Mouse (Mus musculus): ENCODE results near the gene Rtl9. TPM values are rescaled to one million over a fixed set of nuclear protein-coding genes. Genes with fewer than 3 reads are reported as not detected.

Gene Rtl9
- not detected for polyA plus RNA-seq (2014; fragmentation: Illumina TruSeq; extraction: RNeasy Lipid Tissue Mini Kit (QIAGEN cat#74804); ENCODE audit: low read depth, low replicate concordance)

GRCm38 (mm10) chrX:143099044-143099754 is at the start of gene Rtl9:
Gene Rtl9 (plus strand): TSS chrX:143099594.

Other genes starting within 250 kb of the Rtl9 start
- gene Ammecr1, start 132.9 kb upstream of the Rtl9 start, polyA plus RNA-seq (2014; fragmentation: Illumina TruSeq; extraction: RNeasy Lipid Tissue Mini Kit (QIAGEN cat#74804); ENCODE audit: low read depth, low replicate concordance), result 11.8 TPM